Mouse (Mus musculus): ENCODE data around the gene Neurog3. TPM values are rescaled to one million over a fixed set of nuclear protein-coding genes. Genes with fewer than 3 reads are reported as not detected.

Neurog3 gene
- 3.6 and 6.6 TPM in 2 replicates for polyA plus RNA-seq (2012; rRNA removed; ENCODE audit: low replicate concordance)

GRCm38 (mm10) chr10:62132691-62133281 lies at the start of gene Neurog3:
Gene Neurog3, plus strand, starts transcription at chr10:62133090.

DNA sequence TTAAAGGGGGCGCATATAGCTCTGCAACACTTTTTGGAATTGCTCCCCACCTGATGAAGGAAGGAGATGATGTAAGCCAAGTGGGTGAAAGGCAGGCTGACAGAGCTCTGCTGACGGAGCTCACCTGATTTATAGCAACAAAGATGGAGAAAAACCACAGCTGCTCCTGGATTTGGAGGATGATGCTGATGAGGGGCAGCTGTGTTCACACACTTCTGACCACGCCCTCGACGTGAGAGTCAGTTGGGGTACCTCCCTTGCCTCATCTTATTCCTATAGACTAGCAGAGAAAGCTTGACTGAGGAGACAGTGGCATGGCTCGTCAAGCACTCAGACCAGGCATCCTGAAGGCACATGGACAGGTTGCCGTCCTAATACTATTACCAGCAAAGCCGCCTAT lies 10.9 kb downstream of the Neurog3 start, which contains the start of gene Fam241b:
Gene Fam241b, minus strand, starts transcription at position 101 of the 400 bp plus-strand sequence.

Other genes starting within 250 kb of the Neurog3 start
- 1.3 and 2.1 TPM in 2 replicates for gene Col13a1, start 154.0 kb upstream of the Neurog3 start, polyA plus RNA-seq (2012; rRNA removed; ENCODE audit: low replicate concordance)
- gene Fam241b, start 10.8 kb downstream of the Neurog3 start, polyA plus RNA-seq (2012; rRNA removed; ENCODE audit: low replicate concordance) = 13.9 and 17.9 TPM in 2 replicates
- gene Tspan15, start 98.2 kb downstream of the Neurog3 start, polyA plus RNA-seq (2012; rRNA removed; ENCODE audit: low replicate concordance) = 166 and 329 TPM in 2 replicates
- 1.4 and 4.9 TPM in 2 replicates for gene Tacr2, start 119.3 kb downstream of the Neurog3 start, polyA plus RNA-seq (2012; rRNA removed; ENCODE audit: low replicate concordance)
- gene Hk1, start 246.8 kb downstream of the Neurog3 start, polyA plus RNA-seq (2012; rRNA removed; ENCODE audit: low replicate concordance) = 9.6 and 13.5 TPM in 2 replicates

Data from duodenum, adult 2 months (tissue).